Mouse (Mus musculus) myocyte (in vitro differentiated cells): Measurements from ENCODE around the gene Mta2. TPM values are rescaled to one million over a fixed set of nuclear protein-coding genes. Genes with fewer than 3 reads are reported as not detected.

Experiments used
- H3K27me3 ChIP-seq: one replicate; pipeline ENCODE4 v1.6.1; 2011; ENCODE audit not compliant: control insufficient read depth, insufficient read depth, insufficient read length
- H3K36me3 ChIP-seq: one replicate; pipeline ENCODE4 v1.6.1; 2011; ENCODE audit not compliant: control insufficient read depth, insufficient read depth
- H3K4me2 ChIP-seq: one replicate; pipeline ENCODE4 v1.6.1; 2011; ENCODE audit warnings: low read depth, control low read depth
- H3K4me3 ChIP-seq: one replicate; pipeline ENCODE4 v1.5.1; 2011; ENCODE audit warnings: mild to moderate bottlenecking, control low read depth, moderate library complexity
- H3K79me2 ChIP-seq: one replicate; pipeline ENCODE4 v1.6.1; 2011; ENCODE audit not compliant: control insufficient read depth, insufficient read depth
- H3ac ChIP-seq: one replicate; pipeline ENCODE4 v1.6.1; 2011; ENCODE audit not compliant: control insufficient read depth, insufficient read length
- CEBPB ChIP-seq: IDR thresholded peaks from 2 replicates; pipeline ENCODE4 v1.6.1; 2011; ENCODE audit warnings: mild to moderate bottlenecking, moderate library complexity; ENCODE audit not compliant: poor library complexity, insufficient read depth, severe bottlenecking
- E2F4 ChIP-seq: IDR thresholded peaks from one replicate; pipeline ENCODE4 v1.6.1; 2011; ENCODE audit warnings: mild to moderate bottlenecking, control low read depth, moderate library complexity; ENCODE audit not compliant: insufficient read depth
- MAX ChIP-seq: IDR thresholded peaks from one replicate; pipeline ENCODE4 v1.6.1; 2011; ENCODE audit warnings: low read depth, mild to moderate bottlenecking, control low read depth
- MYOD1 ChIP-seq, 3 experiments: IDR thresholded peaks; one replicate each; pipeline ENCODE4 v1.6.1; 2011; ENCODE audit warnings: control low read depth in 2 of 3, low read depth in 2 of 3, mild to moderate bottlenecking in 2 of 3, moderate library complexity in 1 of 3; ENCODE audit not compliant: insufficient read length in 2 of 3, control insufficient read depth in 1 of 3
- MYOG ChIP-seq, 3 experiments: IDR thresholded peaks; one replicate each; pipeline ENCODE4 v1.6.1; 2011; ENCODE audit warnings: control low read depth in 2 of 3, low read depth in 2 of 3, mild to moderate bottlenecking in 2 of 3; ENCODE audit not compliant: insufficient read length in 2 of 3, control insufficient read depth in 1 of 3, insufficient read depth in 1 of 3
- POLR2A ChIP-seq: IDR thresholded peaks from one replicate; pipeline ENCODE4 v1.6.1; 2011; ENCODE audit warnings: low read depth, mild to moderate bottlenecking, control low read depth, moderate library complexity; ENCODE audit not compliant: insufficient read length
- POLR2AphosphoS2 ChIP-seq: IDR thresholded peaks from one replicate; pipeline ENCODE4 v1.6.1; 2011; ENCODE audit warnings: low read depth, control low read depth; ENCODE audit not compliant: insufficient read length
- REST ChIP-seq: IDR thresholded peaks from one replicate; pipeline ENCODE4 v1.6.1; 2011; ENCODE audit warnings: mild to moderate bottlenecking, control low read depth, moderate library complexity; ENCODE audit not compliant: insufficient read depth, insufficient read length
- SRF ChIP-seq: IDR thresholded peaks from one replicate; pipeline ENCODE4 v1.6.1; 2011; ENCODE audit warnings: low read depth; ENCODE audit not compliant: control insufficient read depth, insufficient read length
- TCF12 ChIP-seq: IDR thresholded peaks from one replicate; pipeline ENCODE4 v1.6.1; 2011; ENCODE audit warnings: mild to moderate bottlenecking, control low read depth; ENCODE audit not compliant: poor library complexity, insufficient read depth, severe bottlenecking
- TCF3 ChIP-seq: IDR thresholded peaks from one replicate; pipeline ENCODE4 v1.6.1; 2011; ENCODE audit warnings: low read depth, control low read depth; ENCODE audit not compliant: insufficient read length
- USF1 ChIP-seq: IDR thresholded peaks from one replicate; pipeline ENCODE4 v1.6.1; 2011; ENCODE audit warnings: low read depth, mild to moderate bottlenecking, control low read depth, moderate library complexity
- polyA plus RNA-seq: library from polyadenylated mRNA; unstranded; fragments of >200 nt; fragmentation: generic; extraction: Trizol; gene quantifications from one replicate; pipeline ENCODE4 v1.2.1, GENCODE M21; 2012; ENCODE audit warnings: missing spikeins

Mta2 gene
- polyA plus RNA-seq, 1 experiment, result 81.5 TPM

- peak within 1 kb of the TSS; percentile 51 for H3K4me3 ChIP-seq
- peak within 1 kb of the TSS; percentile 96 for H3K4me2 ChIP-seq
- H3K36me3 ChIP-seq, result peaks cover 12% of the 10 kb centered on the region
- no peaks in the 10 kb centered on the region for H3K27me3 ChIP-seq
- H3ac ChIP-seq, result peak within 1 kb of the TSS; percentile 76
- H3K79me2 ChIP-seq, result peaks cover 4% of the 10 kb centered on the region
- TF ChIP-seq POLR2A, result peak; percentile 37
- peak; percentile 9 for TF ChIP-seq POLR2AphosphoS2
- no peak for TF ChIP-seq CEBPB
- TF ChIP-seq SRF, result no peak
- TF ChIP-seq REST, result peak; percentile 21
- peak in 1 of 3 experiments; percentile 1 for TF ChIP-seq MYOD1 (IDR thresholded peaks at IDR 0.05; ENCODE audit: control insufficient read depth in 1 of 3, insufficient read length in 2 of 3, low read depth in 2 of 3)
- no peak for TF ChIP-seq MYOG (IDR thresholded peaks at IDR 0.05; ENCODE audit: control insufficient read depth in 1 of 3, insufficient read depth in 1 of 3, insufficient read length in 2 of 3, low read depth in 2 of 3)
- no peak for TF ChIP-seq TCF12
These were observed 12.2 kb upstream of the Mta2 start, which contains the start of the genes Rom1 and Eml3 for GRCm38 (mm10) chr19:8929224-8930088. Gene Rom1, minus strand, starts transcription at chr19:8929356. Gene Eml3, plus strand, starts transcription at chr19:8929552.

- no peaks in the 10 kb centered on the region for H3K27me3 ChIP-seq
- peaks cover 4% of the 10 kb centered on the region for H3K79me2 ChIP-seq
- H3K4me3 ChIP-seq, result peak overlapping the region; percentile 51
- TF ChIP-seq MAX (no peak), E2F4 (no peak), POLR2AphosphoS2 (no peak), CEBPB (no peak), TCF12 (no peak), MYOD1 (IDR thresholded peaks at IDR 0.05; ENCODE audit: control insufficient read depth in 1 of 3, insufficient read length in 2 of 3, low read depth in 2 of 3) (no peak), POLR2A (no peak), REST (no peak), MYOG (IDR thresholded peaks at IDR 0.05; ENCODE audit: control insufficient read depth in 1 of 3, insufficient read depth in 1 of 3, insufficient read length in 2 of 3, low read depth in 2 of 3) (no peak), SRF (no peak), USF1 (no peak)
- peaks cover 12% of the 10 kb centered on the region for H3K36me3 ChIP-seq
- peak overlapping the region; percentile 96 for H3K4me2 ChIP-seq
- H3ac ChIP-seq, result peak overlapping the region; percentile 76
These were observed 11.6 kb upstream of the Mta2 start for GRCm38 (mm10) chr19:8930117-8930516.

- H3K36me3 ChIP-seq, result peaks cover 18% of the 10 kb centered on the region
- peaks cover 4% of the 10 kb centered on the region for H3K79me2 ChIP-seq
- TF ChIP-seq TCF12 (no peak), POLR2A (no peak), MAX (no peak), E2F4 (no peak), POLR2AphosphoS2 (no peak), REST (no peak), CEBPB (no peak), SRF (no peak)
- H3K27me3 ChIP-seq, result no peaks in the 10 kb centered on the region
- peak overlapping the region; percentile 76 for H3ac ChIP-seq
- H3K4me2 ChIP-seq, result peak overlapping the region; percentile 96
- peak overlapping the region; percentile 51 for H3K4me3 ChIP-seq
These were observed 10.9 kb upstream of the Mta2 start for GRCm38 (mm10) chr19:8930771-8931170.

GRCm38 (mm10) chr19:8936736-8937135, 4.9 kb upstream of the Mta2 start:
- Histone ChIP-seq H3K79me2 (no peaks in the 10 kb centered on the region), H3ac (no peak overlapping the region), H3K4me2 (no peak overlapping the region), H3K4me3 (no peak overlapping the region), H3K36me3 (peaks cover 13% of the 10 kb centered on the region), H3K27me3 (no peaks in the 10 kb centered on the region)
- TF ChIP-seq MYOG (IDR thresholded peaks at IDR 0.05; ENCODE audit: control insufficient read depth in 1 of 3, insufficient read depth in 1 of 3, insufficient read length in 2 of 3, low read depth in 2 of 3) (no peak), SRF (no peak), REST (no peak), MAX (no peak), POLR2AphosphoS2 (no peak), E2F4 (no peak), USF1 (no peak), TCF3 (no peak), MYOD1 (IDR thresholded peaks at IDR 0.05; ENCODE audit: control insufficient read depth in 1 of 3, insufficient read length in 2 of 3, low read depth in 2 of 3) (no peak), POLR2A (no peak), CEBPB (no peak)
